Mouse (Mus musculus) R1 (cell line): ENCODE measurements around the gene Pi16.

ENCODE experiments used
- DNase-seq: peaks from one replicate; pipeline ENCODE4 v3.0.0-alpha.2; 2018; ENCODE audit warnings: low read depth, low spot score

Gene Pi16

DNA sequence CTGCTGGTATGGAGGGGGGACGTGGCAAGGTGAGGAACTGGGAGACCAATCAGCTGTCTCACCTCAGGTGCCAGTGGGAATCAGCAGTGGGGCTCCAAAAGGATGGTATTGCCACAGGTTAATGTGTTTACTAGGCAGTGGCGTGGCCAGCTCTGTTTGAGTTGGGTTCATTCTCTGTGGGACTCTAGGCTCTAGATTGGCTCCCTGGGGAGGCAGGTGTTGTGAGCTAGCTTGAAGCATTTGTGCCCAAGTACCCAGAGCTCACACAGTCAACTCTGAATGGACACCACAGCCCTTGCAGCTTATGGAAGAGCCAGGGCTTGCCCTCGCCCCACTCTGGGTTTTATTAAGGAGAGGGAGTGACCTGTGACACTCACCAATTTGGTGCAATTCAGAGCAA lies 13.6 kb upstream of the Pi16 start:
- no peak for DNase-seq

DNA sequence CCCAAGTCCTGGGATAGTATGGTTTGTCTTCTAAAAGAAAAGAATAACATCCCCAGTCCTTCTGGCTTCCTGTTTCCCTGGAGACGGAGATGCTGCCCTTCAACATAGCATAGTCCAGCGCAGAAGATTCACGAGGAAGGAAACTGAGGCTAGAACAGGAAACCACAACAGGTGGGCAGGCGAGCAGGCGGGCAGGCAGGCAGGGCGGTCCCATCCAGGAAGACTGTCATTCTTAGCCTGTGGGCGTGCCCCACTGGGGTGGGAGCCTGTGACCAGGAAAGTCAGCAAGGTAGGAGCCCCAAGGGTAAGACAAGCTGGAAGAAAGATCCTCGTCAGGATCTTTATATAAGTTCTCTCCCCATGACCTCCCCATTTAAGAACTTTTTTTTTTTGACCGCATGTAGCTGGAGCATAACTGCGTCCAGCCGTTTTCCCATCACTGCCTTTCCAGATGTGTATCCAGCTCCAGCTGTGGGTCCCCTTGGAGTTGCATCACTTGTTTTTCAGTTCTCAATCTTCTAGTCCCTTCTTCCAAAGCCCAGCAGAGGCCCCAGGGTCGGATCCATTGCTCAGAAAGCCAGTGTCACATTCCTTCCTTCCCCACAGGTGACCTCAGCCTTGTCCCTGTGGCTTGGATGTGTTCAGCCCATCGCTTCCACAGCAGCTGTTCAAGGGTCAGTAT lies 13.0 kb upstream of the Pi16 start:
- peak; percentile 36 for DNase-seq

DNA sequence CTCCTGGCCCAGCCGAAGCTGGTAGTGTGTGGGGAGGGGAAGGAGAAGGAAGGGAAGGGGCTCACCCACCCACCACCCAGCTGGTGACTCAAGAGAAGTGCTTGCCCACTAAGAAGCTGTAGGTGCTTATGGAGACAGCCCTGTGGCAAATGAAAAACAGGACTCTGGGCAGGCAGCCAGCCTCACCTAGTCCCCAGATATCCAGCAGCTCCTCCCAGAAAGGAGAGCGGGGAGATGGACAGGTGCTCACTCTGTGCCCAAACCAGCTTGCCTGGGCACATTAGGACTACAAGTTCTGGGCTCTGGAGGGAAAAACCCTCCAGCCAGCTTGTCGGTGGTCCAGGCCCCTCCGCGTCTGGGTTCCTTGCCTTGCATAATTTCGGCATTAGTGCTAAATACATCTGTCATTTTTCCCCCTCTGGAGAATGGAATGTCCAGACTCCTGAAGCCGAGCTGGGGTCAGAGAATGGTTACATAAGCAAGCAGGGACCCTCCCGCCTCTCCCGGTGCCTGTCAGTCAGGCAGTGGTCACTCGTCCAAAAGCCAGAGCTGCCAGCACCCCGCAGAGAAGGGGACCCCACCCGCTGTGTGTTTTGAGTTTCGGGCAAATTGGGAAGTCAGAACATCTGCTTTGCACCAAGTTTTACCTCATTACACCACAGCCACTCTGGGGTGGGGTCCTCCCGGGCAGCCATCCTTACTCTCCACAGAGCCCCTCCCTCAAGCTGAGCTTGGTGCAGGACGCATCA lies 12.2 kb upstream of the Pi16 start:
- DNase-seq = no peak

DNA sequence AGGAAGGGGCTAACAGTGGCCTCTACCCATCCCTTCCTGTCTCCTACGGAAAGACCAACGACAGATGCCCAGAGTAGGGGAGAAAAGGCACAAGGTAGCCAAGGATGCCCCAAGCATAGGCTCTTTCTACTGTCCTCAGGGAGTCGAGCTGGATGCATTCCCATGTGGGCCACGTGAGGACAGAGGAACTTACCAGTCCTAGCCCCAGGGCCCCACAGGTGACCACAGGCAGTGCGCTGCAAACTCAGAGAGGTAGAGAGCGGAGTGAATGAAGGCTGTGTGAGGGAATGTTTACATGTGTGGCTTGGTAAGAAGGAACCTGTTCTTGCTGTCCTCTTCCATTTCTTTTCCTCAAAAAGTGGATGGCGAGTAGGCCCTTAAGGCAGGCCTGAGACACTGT lies 11.6 kb upstream of the Pi16 start:
- DNase-seq = no peak

DNA sequence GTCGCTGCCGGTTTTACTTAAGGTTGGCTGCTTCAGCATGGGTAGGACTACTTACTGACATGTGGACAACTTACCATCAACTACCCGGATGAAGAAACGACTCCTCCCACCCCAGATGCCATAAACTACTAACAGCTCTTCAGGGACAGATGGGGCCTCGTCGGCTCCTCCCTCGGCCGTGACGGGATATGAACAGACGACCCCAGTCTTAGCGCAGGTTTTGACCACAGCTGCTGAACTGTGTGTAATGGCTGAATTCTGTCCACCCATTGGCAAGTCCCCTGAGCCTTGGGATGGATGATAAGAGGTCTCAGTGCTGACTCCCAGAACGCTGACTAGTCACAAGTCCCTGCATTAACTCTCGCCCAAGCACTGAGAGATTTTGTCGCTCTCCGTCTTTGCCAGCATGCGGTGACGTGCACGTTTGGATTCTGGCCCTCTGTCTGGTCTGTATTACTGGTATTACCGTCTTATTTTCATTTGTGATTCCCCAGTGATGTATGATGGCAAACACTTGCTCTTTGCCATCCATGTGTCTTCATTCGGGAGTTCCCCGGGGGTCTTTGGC lies 7.3 kb upstream of the Pi16 start:
- DNase-seq = no peak

DNA sequence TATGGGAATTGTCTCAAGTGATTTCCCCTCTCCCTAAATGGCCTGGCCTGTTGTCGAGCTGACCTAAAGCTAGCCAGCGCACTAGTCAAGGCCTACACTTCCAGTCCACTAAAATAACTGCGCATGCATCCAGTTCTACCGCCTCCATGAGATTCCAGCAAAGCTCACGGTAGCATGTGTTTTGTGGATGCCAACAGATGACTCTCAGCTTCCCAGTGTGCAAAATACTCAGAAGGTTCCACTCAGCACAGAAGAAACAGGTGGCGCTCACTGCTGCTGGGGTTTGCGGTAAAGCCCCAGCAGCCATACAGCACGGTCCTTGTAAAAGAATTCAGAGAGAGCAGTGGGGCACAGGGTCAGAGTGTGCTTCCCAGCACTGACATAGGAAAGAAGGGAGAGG lies 5.9 kb upstream of the Pi16 start:
- DNase-seq = no peak

DNA sequence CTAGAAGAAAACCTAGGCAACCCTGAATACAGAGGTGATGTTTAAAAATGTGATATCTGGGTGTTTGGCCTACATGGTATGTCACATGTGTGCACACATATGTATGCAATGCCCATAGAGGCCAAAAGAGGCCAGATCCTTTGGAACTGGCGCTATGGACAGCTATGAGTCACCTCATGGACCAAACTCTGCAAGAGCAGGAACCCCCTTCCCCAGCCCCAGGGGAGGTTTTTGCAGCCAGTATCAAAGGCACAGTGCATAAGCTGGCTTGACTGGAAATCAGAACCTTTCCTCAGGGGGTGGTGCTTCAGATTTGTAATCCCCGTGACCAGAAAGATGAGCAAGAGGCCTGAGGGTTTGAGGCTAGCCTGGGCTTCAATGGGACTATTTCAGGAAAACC lies 5.4 kb upstream of the Pi16 start:
- DNase-seq = no peak

DNA sequence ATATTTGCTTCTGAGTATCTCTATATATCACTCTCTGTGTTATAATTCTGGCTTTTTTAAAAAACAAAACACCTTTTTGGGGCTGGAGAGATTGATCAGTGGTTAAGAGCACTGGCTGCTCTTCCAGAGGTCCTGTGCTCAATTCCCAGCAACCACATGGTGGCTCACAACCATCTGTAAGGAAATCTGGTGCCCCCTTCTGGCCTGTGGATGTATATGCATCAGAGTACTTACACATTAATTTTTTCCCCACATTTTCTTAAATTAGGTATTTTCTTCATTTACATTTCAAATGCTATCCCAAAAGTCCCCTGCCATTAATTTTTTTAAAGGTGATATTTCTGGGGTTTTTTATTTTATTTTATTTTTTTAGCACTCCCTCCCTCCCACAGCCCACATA lies 4.2 kb upstream of the Pi16 start:
- peak; percentile 85 for DNase-seq

DNA sequence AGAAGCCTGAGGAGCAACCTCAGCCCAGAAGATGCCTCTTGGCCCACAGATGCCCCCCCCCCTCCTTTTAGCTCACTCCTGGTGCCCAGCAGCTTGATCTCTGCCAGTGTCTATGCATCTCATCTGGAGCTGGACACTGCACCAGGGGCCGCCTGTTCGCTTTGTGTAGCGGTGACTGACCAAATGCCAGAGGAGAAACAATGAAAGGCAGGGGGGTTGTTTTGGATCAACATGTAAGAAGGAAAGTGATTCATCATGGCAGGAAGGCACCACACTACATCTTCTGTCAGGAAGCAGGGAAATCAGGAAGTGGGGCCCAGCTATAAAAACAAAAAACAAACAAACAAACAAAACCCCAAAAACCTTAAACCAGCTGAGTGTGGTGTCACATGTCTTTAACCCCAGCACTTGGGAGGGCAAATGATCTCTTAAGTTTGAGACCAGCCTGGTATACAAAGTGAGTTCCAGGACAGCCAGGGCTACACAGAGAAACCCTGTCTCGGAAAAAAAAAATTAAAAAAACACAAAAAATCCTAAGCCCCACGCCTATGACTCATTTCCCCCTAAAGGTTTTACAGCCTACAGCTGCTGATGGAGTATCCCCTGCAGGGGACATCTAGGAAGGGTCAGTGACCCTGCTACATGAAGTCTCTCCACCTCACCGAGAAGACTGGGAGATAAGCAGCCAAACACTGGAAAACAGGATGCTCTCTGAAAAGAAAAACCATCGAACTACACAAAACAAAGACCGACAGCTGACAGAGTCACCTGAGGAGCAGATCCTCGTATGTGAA lies 1.6 kb upstream of the Pi16 start:
- DNase-seq = no peak

DNA sequence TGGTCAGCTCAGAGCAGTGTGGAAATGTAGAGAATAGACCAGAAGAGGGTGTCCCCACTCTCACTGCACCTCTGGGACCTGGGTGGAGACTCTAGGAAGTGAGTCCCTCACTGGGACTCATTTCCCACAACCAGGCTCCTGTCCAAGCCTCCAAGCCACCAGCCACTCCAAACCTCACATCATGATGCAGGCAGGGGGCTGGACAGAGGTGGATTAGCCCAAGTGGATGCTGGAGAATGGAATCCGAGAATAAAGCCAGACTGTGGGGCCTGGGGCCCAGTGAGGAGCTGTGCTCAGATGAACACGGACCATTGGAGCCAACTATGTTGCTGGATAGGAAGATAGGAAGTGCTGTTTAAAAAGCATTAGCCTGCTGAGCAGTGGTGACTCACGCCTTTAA lies 589 bp upstream of the Pi16 start:
- DNase-seq = no peak

DNA sequence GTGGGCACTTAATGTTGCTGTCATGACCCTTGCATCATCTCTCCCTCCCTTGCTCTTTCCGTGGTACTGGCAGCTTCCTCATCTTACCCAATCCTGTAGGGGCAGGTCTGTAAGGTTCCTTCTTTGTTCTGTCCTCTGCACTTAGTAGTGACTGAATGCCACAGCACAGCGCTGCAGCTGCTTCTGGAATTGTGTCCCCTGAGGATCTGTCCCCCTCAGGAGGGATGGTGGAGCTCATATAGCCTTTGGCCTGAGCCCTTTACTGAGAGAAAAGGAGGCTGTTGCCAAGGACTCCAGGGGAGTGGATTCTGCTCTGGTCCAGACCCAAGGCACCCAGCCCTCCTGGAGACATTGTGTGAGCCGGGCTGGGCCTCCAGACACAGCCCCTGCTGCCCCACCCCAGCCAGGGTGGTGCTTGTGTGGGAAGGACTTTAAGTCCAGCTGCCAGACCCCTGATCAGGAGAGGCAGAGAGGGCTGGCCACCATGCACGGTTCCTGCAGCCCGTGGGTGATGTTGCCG lies 1.3 kb downstream of the Pi16 start:
- DNase-seq = no peak

DNA sequence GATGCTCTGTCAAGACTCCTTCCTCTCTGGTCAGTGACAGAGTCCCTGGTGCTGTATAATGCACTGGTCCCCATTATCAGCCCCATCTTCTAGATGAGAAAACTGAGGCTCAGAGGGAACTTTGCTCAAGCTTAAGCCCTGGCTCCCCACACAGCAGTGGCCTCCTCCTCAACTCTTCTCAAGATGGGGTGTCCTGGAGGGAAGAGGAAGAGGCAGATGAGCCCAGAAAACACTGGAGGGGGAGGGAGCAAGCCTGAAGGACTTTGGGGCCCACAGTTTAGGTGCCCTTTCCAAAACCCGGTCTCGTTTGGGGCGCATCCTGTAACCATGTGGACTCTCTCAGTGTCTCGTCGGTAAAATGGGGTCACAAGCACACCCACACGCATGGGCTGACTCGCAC lies 2.0 kb downstream of the Pi16 start:
- no peak for DNase-seq

DNA sequence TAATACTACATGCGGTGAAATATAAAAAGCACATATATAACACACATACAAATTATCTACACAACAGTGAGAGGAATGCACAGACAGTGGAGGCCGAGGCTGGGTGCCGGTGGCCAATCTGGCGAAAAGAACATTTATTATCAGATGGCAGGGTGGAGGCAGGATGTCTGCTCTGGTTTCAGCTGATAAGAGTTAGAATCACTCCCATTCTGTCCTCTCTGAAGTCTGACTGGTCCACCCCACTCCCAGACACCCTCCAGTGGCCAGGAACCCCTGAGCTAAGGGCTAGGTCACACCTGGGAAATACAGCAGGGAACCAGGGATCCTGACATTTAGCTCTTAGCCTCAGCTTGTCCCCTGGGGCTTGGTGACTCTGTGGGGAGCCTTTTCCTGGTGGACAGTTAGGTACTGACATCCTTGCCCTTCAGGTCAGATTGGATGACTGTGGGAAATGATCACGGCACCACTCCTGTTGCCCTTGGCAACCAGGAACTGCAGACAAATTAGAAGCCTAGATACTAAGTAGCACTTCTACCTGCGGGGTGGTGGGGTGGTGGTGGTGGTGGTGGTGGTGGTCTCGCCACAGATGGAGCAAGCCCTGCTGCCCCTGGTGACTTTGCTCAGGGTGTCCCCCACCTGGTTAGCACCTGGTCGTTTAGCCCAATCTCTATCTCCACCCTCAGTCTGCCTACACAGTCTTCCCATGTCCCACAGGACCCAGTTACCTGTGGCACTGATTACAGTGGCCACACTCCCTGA lies 2.6 kb downstream of the Pi16 start:
- peak; percentile 53 for DNase-seq

DNA sequence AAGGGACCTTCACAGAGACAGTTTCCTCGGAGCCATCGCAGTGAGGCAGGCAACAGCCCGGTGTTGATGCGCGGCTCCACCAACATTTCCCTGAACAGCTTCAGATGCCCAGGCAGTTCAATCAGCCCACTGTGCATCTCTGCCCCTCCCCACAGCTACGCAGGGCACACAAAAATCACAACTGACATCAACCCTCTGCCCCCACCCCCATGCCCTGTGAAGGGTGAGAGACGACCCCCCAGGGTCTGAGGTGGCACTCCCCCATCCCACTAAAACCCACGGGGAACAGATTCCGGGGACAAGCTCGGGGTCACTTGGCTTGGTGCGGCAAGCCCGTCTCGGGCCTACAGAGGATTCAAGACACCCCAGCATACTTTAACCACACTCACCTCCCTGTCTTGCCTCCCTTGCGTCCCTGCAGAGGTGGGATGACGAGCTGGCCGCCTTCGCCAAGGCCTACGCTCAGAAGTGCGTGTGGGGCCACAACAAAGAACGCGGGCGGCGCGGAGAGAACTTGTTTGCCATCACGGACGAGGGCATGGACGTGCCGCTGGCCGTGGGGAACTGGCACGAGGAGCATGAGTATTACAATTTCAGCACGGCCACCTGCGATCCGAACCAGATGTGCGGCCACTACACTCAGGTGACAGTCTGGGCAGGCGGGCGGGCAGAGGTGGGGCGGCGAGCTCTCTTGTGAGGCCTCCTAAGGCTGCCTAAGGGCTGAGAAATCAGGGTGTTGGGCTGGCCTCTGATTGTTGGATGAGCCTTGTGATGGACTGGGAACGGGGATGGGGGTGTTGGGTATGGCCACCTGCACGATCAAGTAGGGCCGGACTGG lies 4.5 kb downstream of the Pi16 start:
- DNase-seq = peak; percentile 37

DNA sequence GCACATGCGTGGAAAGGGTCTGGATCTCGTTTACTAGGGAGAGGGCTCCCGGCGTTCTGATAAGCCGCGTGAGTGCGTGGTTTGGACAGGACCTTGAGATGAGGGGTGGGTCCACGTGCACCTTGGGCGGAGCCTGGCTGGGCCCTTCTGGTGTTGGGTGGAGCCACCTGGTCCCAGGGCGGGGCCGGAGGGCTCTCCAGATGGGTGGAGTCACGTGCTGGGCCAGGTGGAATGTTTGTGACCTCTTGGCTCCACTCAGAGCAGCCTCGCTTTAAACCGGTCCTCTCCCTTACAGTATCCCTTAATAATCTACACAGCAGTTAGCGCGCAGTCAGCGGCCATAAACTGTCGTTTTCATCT lies 5.1 kb downstream of the Pi16 start:
- DNase-seq = peak; percentile 83

DNA sequence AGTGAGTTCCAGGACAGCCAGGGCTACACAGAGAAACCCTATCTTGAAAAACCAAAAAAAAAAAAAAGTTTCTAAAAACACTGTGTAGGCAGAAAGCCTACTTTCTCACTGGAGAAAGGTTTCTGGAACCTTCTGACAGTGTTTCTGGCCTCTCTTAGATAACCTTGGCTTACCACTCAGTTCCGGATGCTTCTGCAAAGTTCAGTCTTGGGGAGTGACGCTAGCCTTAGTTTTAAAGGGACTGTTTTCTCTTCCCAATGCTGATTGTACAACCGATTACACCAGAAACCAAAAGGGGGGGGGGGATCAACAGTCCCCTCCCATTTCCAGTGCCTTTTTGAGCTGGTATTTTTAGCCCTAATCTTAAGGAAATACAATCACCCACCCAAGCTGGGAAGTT lies 6.1 kb downstream of the Pi16 start:
- no peak for DNase-seq

DNA sequence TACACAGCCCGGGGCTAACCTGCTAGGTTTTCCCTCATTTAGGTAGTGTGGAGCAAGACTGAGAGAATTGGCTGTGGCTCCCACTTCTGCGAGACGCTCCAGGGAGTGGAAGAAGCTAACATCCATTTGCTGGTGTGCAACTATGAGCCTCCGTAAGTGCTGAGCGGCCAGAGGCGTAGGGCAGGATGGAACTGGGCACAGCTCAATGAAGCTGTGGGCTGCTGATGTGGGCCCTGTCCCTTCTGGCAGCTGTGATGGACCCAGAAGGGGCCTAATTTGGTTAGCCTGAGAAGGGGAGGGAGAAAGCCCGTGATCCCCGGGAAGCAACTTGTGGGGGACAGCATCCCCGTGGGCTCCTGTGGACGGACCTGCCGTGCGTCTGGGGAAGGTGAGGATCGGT lies 8.4 kb downstream of the Pi16 start:
- DNase-seq = no peak

DNA sequence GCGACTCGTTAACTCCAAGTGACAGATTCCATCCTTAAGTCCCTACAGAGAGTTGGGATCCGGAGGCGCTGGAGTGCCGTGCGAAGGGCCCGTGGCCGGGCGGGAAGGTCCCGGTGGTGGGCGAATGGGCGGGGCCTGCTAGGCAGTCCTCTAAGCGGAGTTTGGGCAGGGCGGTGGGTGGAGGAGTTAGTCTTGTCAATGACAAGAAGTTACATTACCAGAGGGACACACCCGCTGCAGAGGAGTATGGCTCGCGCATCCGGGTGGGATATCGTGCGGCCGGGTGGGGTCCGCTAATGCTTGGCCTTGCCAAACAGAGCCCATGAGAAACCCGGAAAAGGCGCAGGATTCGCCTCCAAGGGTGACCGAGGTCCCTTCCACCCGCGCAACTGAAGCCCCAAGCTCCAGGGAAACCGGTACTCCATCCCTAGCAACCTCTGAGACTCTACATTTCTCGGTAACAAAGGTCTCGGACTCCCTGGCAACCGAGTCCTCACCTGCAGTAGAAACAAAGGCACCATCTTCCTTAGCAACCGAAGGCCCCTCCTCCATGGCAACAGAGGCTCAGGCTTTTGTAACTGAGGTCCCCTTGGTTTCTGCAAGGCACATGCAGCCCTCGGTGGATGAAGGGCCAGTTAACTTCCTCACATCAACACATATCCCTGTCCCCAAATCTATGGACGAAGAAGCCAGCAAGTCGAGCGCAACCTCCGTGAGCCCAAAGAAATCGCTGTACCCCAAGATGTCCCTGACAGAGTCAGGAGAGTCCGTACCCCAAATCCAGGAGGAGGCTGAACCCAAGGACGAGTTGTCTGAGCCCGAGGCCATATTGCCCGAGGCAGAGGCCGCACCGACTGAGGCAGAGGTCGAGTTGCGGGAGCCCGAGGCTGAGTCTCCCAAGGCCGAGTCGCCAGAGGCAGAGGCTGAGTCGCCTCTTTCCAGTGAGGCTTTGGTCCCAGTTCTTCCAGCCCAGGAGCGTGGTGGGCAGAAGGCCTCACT lies 9.3 kb downstream of the Pi16 start:
- DNase-seq = peak; percentile 94

DNA sequence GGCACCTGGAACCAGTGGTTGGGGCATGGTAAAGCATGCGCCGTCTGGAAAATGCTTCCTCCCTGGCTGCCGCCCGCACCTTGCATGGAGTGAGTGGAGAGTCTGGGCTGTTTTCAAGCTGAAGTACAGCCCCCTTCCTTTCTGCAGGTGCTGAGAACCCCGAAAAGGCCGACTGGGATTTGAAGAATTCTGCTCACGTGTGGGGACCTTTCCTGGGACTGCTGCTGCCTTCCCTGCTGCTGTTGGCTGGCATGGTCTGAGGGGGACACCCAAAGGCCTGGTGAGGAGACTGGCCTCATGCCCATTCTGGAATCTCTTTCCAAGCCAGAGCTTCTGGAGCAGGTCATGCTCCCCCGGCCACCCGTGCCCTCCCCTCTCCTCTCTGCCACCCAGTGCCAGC lies 10.2 kb downstream of the Pi16 start:
- DNase-seq = no peak
